ENCODE assay signal across 8 mouse cellular contexts in genomic region chr13:106918322-106919050, GRCm38 (mm10). TPM values are rescaled to one million over a fixed set of nuclear protein-coding genes. Genes with fewer than 3 reads are reported as not detected.
DNase-seq lines count a peak whose midpoint lies in the region; ATAC-seq and TF ChIP-seq lines count a peak whose summit lies in the region.

No protein-coding gene starts in this region.

- no peak for TF ChIP-seq EP300 in MEL (IDR thresholded peaks at IDR 0.05; ENCODE audit: low read depth in 1 of 2, low read length in 2 of 2)

- no peak overlapping the region for H3K4me2 ChIP-seq in kidney, embryonic 14.5 days (replicated peaks; ENCODE audit: low read depth, low read length)

- H3K79me2 ChIP-seq in MEL (ENCODE audit: control insufficient read depth, insufficient read depth, low read length, poor library complexity) = peaks cover 2% of the 10 kb centered on the region; the same call in 1 of the 2 replicates

- DNase-seq in kidney, adult 2 months = peak; percentile 29
- DNase-seq in MEL (ENCODE audit: low read depth, low spot score) = peak; percentile 63
- no peak for DNase-seq in gastrocnemius, postnatal 36 days
- no peak for DNase-seq in cerebellum, adult 18-20 months
- no peak for DNase-seq in layer of hippocampus, postnatal 10 days (ENCODE audit: low spot score in 2 of 2)

- no peak overlapping the region for H3K9ac ChIP-seq in kidney, embryonic 14.5 days (ENCODE audit: low read depth, low read length)
- no peak overlapping the region for H3K9ac ChIP-seq in MEL (ENCODE audit: control insufficient read depth, low read depth, low read length, poor library complexity, severe bottlenecking)

- H3K9me3 ChIP-seq in kidney, embryonic 14.5 days (ENCODE audit: control insufficient read depth, low read length) = no peaks in the 10 kb centered on the region
- no peaks in the 10 kb centered on the region for H3K9me3 ChIP-seq in MEL (replicated peaks; ENCODE audit: insufficient read depth, low read length)

- TF ChIP-seq CTCF in kidney, adult 2 months (conservative IDR thresholded peaks at IDR 0.05; ENCODE audit: insufficient read depth, insufficient read length, low read depth, low read length) = 0 out of 2 replicates have a peak, but pooled peaks have one; percentile 8
- TF ChIP-seq CTCF in MEL (IDR thresholded peaks at IDR 0.05 in 2 of 3, conservative IDR thresholded peaks at IDR 0.05 in 1 of 3; ENCODE audit: control insufficient read depth in 1 of 3, insufficient read depth in 1 of 3, low read depth in 2 of 3, low read length in 3 of 3, poor library complexity in 1 of 3, severe bottlenecking in 1 of 3) = peak; percentile 34 to 70 (median 39); a peak in 5 of 6 replicates

- H3K4me1 ChIP-seq in kidney, adult 2 months (ENCODE audit: control insufficient read depth, insufficient read depth, low read length) = no peaks in the 10 kb centered on the region
- H3K4me1 ChIP-seq in kidney, embryonic 14.5 days (ENCODE audit: control insufficient read depth, insufficient read depth, low read length) = no peaks in the 10 kb centered on the region
- peaks cover 1 to 3% of the 10 kb centered on the region in 2 experiments; a peak in 1 of 4 replicates for H3K4me1 ChIP-seq in MEL (ENCODE audit: control insufficient read depth in 1 of 2, insufficient read depth in 2 of 2, low read length in 2 of 2)

- ATAC-seq in kidney, embryonic 14.5 days (ENCODE audit: low FRiP score, low TSS enrichment) = no peak
- ATAC-seq in common myeloid progenitor, adult 5-6 weeks (replicated peaks; ENCODE audit: low read depth, poor library complexity, severe bottlenecking) = peak; percentile 72
- peak; percentile 64 for ATAC-seq in megakaryocyte-erythroid progenitor cell, adult 5-6 weeks (replicated peaks; ENCODE audit: low FRiP score, low TSS enrichment, poor library complexity, severe bottlenecking)

- TF ChIP-seq POLR2A in kidney, adult 2 months (IDR thresholded peaks at IDR 0.05; ENCODE audit: low read depth, low read length) = no peak
- TF ChIP-seq POLR2A in MEL (IDR thresholded peaks at IDR 0.05; ENCODE audit: control insufficient read depth in 1 of 2, insufficient read depth in 1 of 2, low read depth in 1 of 2, low read length in 2 of 2, poor library complexity in 1 of 2) = no peak

- no peak overlapping the region for H3K4me3 ChIP-seq in kidney, adult 2 months (ENCODE audit: insufficient read depth, low read depth, low read length)
- H3K4me3 ChIP-seq in kidney, embryonic 14.5 days (ENCODE audit: low read length) = no peak overlapping the region
- no peak overlapping the region for H3K4me3 ChIP-seq in MEL (ENCODE audit: control insufficient read depth in 1 of 2, insufficient read depth in 1 of 2, low read depth in 2 of 2, low read length in 2 of 2)

- H3K36me3 ChIP-seq in kidney, adult 2 months (ENCODE audit: control insufficient read depth, insufficient read depth, low read length) = no peaks in the 10 kb centered on the region
- peaks cover 22% of the 10 kb centered on the region for H3K36me3 ChIP-seq in kidney, embryonic 14.5 days (ENCODE audit: control insufficient read depth, insufficient read depth, low read length)
- peaks cover 7 to 18% of the 10 kb centered on the region in 2 experiments; a peak in 3 of 4 replicates for H3K36me3 ChIP-seq in MEL (ENCODE audit: control insufficient read depth in 1 of 2, insufficient read depth in 2 of 2, low read length in 2 of 2)

- H3K27me3 ChIP-seq in kidney, adult 2 months (replicated peaks; ENCODE audit: control insufficient read depth, insufficient read depth, low read length) = no peaks in the 10 kb centered on the region
- H3K27me3 ChIP-seq in kidney, embryonic 14.5 days (ENCODE audit: control insufficient read depth, insufficient read depth, low read length) = no peaks in the 10 kb centered on the region
- H3K27me3 ChIP-seq in MEL (ENCODE audit: control insufficient read depth in 1 of 2, insufficient read depth in 2 of 2, low read length in 2 of 2) = no peaks in the 10 kb centered on the region

- TF ChIP-seq RAD21 in MEL (IDR thresholded peaks at IDR 0.05; ENCODE audit: low read depth, low read length) = peak; percentile 70

- WGBS in kidney, adult 2 months = 77% methylated on average over 7 of the region's 7 CpGs
- WGBS in kidney, embryonic 14.5 days = 88% methylated on average over 7 of the region's 7 CpGs

- no peak overlapping the region for H3K27ac ChIP-seq in kidney, adult 2 months (ENCODE audit: insufficient read depth, low read depth, low read length)
- no peak overlapping the region for H3K27ac ChIP-seq in kidney, embryonic 14.5 days (ENCODE audit: low read depth, low read length)
- no peak overlapping the region for H3K27ac ChIP-seq in MEL (ENCODE audit: control insufficient read depth, low read depth, low read length)

- intact Hi-C loops in gastrocnemius, postnatal 36 days (cut with DNase I) = no loop called here

TF ChIP-seq in MEL, 35 proteins besides CTCF, POLR2A, EP300 and RAD21:
- TF ChIP-seq ZC3H11A (IDR thresholded peaks at IDR 0.05; ENCODE audit: low read depth, low read length) (peak; percentile 46), SMC3 (IDR thresholded peaks at IDR 0.05; ENCODE audit: low read depth, low read length) (peak; percentile 56), MXI1 (IDR thresholded peaks at IDR 0.05; ENCODE audit: low read depth, low read length) (no peak), BHLHE40 (IDR thresholded peaks at IDR 0.05; ENCODE audit: borderline replicate concordance, low read depth, low read length) (no peak), TAL1 (IDR thresholded peaks at IDR 0.05; ENCODE audit: low read length) (no peak), NELFE (IDR thresholded peaks at IDR 0.05; ENCODE audit: low read depth, low read length) (no peak), UBTF (IDR thresholded peaks at IDR 0.05; ENCODE audit: borderline replicate concordance, insufficient read depth, low read depth, low read length) (no peak), MAZ (IDR thresholded peaks at IDR 0.05; ENCODE audit: low read depth, low read length) (no peak)

RNA-seq across cellular contexts. Expression of gene Ipo11, which starts 18.3 kb away (rescaled TPM):
- polyA plus RNA-seq in kidney, adult 2 months (2012; rRNA removed) = 18.5 and 18.9 TPM in 2 replicates
- polyA plus RNA-seq in kidney, embryonic 14.5 days (2014; fragmentation: Nextera tagmentation; extraction: Ambion mirVana) = 76.7 and 88.5 TPM in 2 replicates
- total RNA-seq in MEL (2012; rRNA removed) = 39.4 and 40.2 TPM in 2 replicates
- 10 to 100 TPM in 1 of 2 experiments, not detected in 1; 37.2 TPM for polyA plus RNA-seq in MEL (2012; ENCODE audit: insufficient read depth in 1 of 2, insufficient read length in 2 of 2, low read depth in 1 of 2, low replicate concordance in 2 of 2, missing spikeins in 1 of 2)
- total RNA-seq in common myeloid progenitor, adult 5-6 weeks (2017) = 71.1 and 74.4 TPM in 2 replicates
- 62.4 and 67.1 TPM in 2 replicates for total RNA-seq in megakaryocyte-erythroid progenitor cell, adult 5-6 weeks (2014; fragmentation: Nextera tagmentation)
- total RNA-seq in megakaryocyte-erythroid progenitor cell, adult 5-6 weeks (2017) = 53.6 and 60.1 TPM in 2 replicates
- total RNA-seq in gastrocnemius, postnatal 36 days (2021) = 10 to 100 TPM; 10.5 to 14.3 TPM
- 10 to 100 TPM; 67.8 to 70.3 TPM for total RNA-seq in layer of hippocampus, postnatal 10 days (2021)

RNA-seq across cellular contexts. Expression of gene Dimt1, which starts 28.4 kb away (rescaled TPM):
- polyA plus RNA-seq in kidney, adult 2 months (2012; rRNA removed) = 4.5 and 4.6 TPM in 2 replicates
- polyA plus RNA-seq in kidney, embryonic 14.5 days (2014; fragmentation: Nextera tagmentation; extraction: Ambion mirVana) = 54.6 and 58.6 TPM in 2 replicates
- 32.0 and 35.2 TPM in 2 replicates for total RNA-seq in MEL (2012; rRNA removed)
- 10 to 100 TPM in 1 of 2 experiments, not detected in 1; 49.1 TPM for polyA plus RNA-seq in MEL (2012; ENCODE audit: insufficient read depth in 1 of 2, insufficient read length in 2 of 2, low read depth in 1 of 2, low replicate concordance in 2 of 2, missing spikeins in 1 of 2)
- total RNA-seq in common myeloid progenitor, adult 5-6 weeks (2017) = 35.1 and 39.2 TPM in 2 replicates
- total RNA-seq in megakaryocyte-erythroid progenitor cell, adult 5-6 weeks (2014; fragmentation: Nextera tagmentation) = 31.6 and 38.6 TPM in 2 replicates
- total RNA-seq in megakaryocyte-erythroid progenitor cell, adult 5-6 weeks (2017) = 37.3 and 55.3 TPM in 2 replicates
- 1 to 10 TPM; 5.7 to 6.5 TPM for total RNA-seq in gastrocnemius, postnatal 36 days (2021)
- 10 to 100 TPM; 17.4 to 23.2 TPM for total RNA-seq in layer of hippocampus, postnatal 10 days (2021)

Comparison
In these comparisons a context has a peak if more than half of its experiments do, and no peak if none do; other contexts are left out.
1. DNase-seq: peak in kidney, adult 2 months (single experiment) and MEL (single experiment); none in gastrocnemius, postnatal 36 days (0 of 2), cerebellum, adult 18-20 months (0 of 2) and layer of hippocampus, postnatal 10 days (0 of 2).